ENCODE assay signal across 9 mouse cellular contexts in genomic region chr11:4593491-4593848, GRCm38 (mm10). TPM values are rescaled to one million over a fixed set of nuclear protein-coding genes. Genes with fewer than 3 reads are reported as not detected.
DNase-seq lines count a peak whose midpoint lies in the region; ATAC-seq and TF ChIP-seq lines count a peak whose summit lies in the region.
"Had no signal": no experiment of that assay in that cellular context is flagged by ENCODE, and none has a peak within 500 bp of the region (broad histone marks: within the 10 kb centered on the region; RNA-seq: fewer than 3 reads in every experiment).

No protein-coding gene starts in this region.

- H3K27me3 ChIP-seq in heart, embryonic 16.5 days (ENCODE audit: control insufficient read depth, insufficient read depth, low read length) = no peaks in the 10 kb centered on the region
- H3K27me3 ChIP-seq in hindbrain, embryonic 11.5 days (ENCODE audit: control insufficient read depth, insufficient read depth, low read length) = no peaks in the 10 kb centered on the region
- H3K27me3 ChIP-seq in midbrain, embryonic 12.5 days = no peaks in the 10 kb centered on the region

- H3K4me3 ChIP-seq in heart, embryonic 16.5 days (ENCODE audit: low read length) = peak overlapping the region; percentile 85
- H3K4me3 ChIP-seq in bone marrow, adult 2 months (replicated peaks; ENCODE audit: control insufficient read depth, low read depth, low read length) = peak overlapping the region; percentile 71
- H3K4me3 ChIP-seq in hindbrain, embryonic 11.5 days (ENCODE audit: low read depth, low read length) = peak overlapping the region; percentile 94
- peak overlapping the region; percentile 96 for H3K4me3 ChIP-seq in midbrain, embryonic 12.5 days

- peak overlapping the region; percentile 77 for H3K4me2 ChIP-seq in heart, embryonic 16.5 days (ENCODE audit: low read depth, low read length)
- peak overlapping the region; percentile 53 for H3K4me2 ChIP-seq in hindbrain, embryonic 11.5 days (replicated peaks; ENCODE audit: low read depth, low read length)
- peak overlapping the region; percentile 60 for H3K4me2 ChIP-seq in midbrain, embryonic 12.5 days (replicated peaks)

- no peaks in the 10 kb centered on the region for H3K36me3 ChIP-seq in heart, embryonic 16.5 days (ENCODE audit: control insufficient read depth, insufficient read depth)
- no peaks in the 10 kb centered on the region for H3K36me3 ChIP-seq in hindbrain, embryonic 11.5 days (ENCODE audit: control insufficient read depth, insufficient read depth, low read length)
- no peaks in the 10 kb centered on the region for H3K36me3 ChIP-seq in midbrain, embryonic 12.5 days

- no peak for ATAC-seq in heart, embryonic 16.5 days (replicated peaks; ENCODE audit: extremely low read depth, insufficient read depth, low FRiP score)
- no peak for ATAC-seq in hindbrain, embryonic 11.5 days (ENCODE audit: low FRiP score)
- ATAC-seq in midbrain, embryonic 12.5 days (ENCODE audit: low FRiP score, low read depth) = no peak

- DNase-seq in heart, adult 9 months (ENCODE audit: low spot score in 2 of 2) = no peak
- DNase-seq in hindbrain, embryonic 11.5 days (ENCODE audit: low spot score) = no peak
- DNase-seq in cerebellum, postnatal 10 days = no peak
- no peak for DNase-seq in urinary bladder, postnatal 4 days (ENCODE audit: low spot score in 2 of 2)
- DNase-seq in gastrocnemius, postnatal 25 days = no peak

- 22% methylated on average over 5 of the region's 5 CpGs for WGBS in heart, embryonic 16.5 days
- WGBS in bone marrow, adult 2 months = 2% methylated on average over 5 of the region's 5 CpGs
- WGBS in hindbrain, embryonic 11.5 days = 39% methylated on average over 5 of the region's 5 CpGs
- 35% methylated on average over 5 of the region's 5 CpGs for WGBS in midbrain, embryonic 12.5 days

- no peak for TF ChIP-seq POLR2A in bone marrow, adult 2 months (IDR thresholded peaks at IDR 0.05; ENCODE audit: borderline replicate concordance, control insufficient read depth, low read depth, low read length)

- H3K4me1 ChIP-seq in heart, embryonic 16.5 days (ENCODE audit: control insufficient read depth, insufficient read depth, low read length) = peaks cover 15% of the 10 kb centered on the region
- peaks cover 1% of the 10 kb centered on the region; the same call in 1 of the 2 replicates for H3K4me1 ChIP-seq in bone marrow, adult 2 months (ENCODE audit: control insufficient read depth, insufficient read depth, low read length)
- peaks cover 2% of the 10 kb centered on the region; the same call in 1 of the 2 replicates for H3K4me1 ChIP-seq in hindbrain, embryonic 11.5 days (replicated peaks; ENCODE audit: control insufficient read depth, insufficient read depth, low read length)
- H3K4me1 ChIP-seq in midbrain, embryonic 12.5 days = peaks cover 9% of the 10 kb centered on the region

- H3K9ac ChIP-seq in heart, embryonic 16.5 days (ENCODE audit: low read length) = peak overlapping the region; percentile 95
- peak overlapping the region; percentile 98 for H3K9ac ChIP-seq in hindbrain, embryonic 11.5 days (ENCODE audit: low read depth, low read length)
- H3K9ac ChIP-seq in midbrain, embryonic 12.5 days (replicated peaks) = peak overlapping the region; percentile 95; the same call in 1 of the 2 replicates

- no peak overlapping the region for H3K27ac ChIP-seq in heart, embryonic 16.5 days (ENCODE audit: low read length)
- no peak overlapping the region for H3K27ac ChIP-seq in bone marrow, adult 2 months (ENCODE audit: control insufficient read depth, insufficient read depth, low read depth, low read length, poor library complexity)
- no peak overlapping the region for H3K27ac ChIP-seq in hindbrain, embryonic 11.5 days (ENCODE audit: low read depth, low read length)
- H3K27ac ChIP-seq in midbrain, embryonic 12.5 days (replicated peaks) = no peak overlapping the region

- no peak for TF ChIP-seq CTCF in bone marrow, adult 2 months (IDR thresholded peaks at IDR 0.05; ENCODE audit: control insufficient read depth, insufficient read depth, low read length)

- H3K9me3 ChIP-seq in heart, embryonic 16.5 days (replicated peaks; ENCODE audit: control insufficient read depth, low read length) = no peaks in the 10 kb centered on the region
- no peaks in the 10 kb centered on the region for H3K9me3 ChIP-seq in hindbrain, embryonic 11.5 days (ENCODE audit: control insufficient read depth, low read length)
- no peaks in the 10 kb centered on the region for H3K9me3 ChIP-seq in midbrain, embryonic 12.5 days

RNA-seq across cellular contexts. Expression of gene Mtmr3, which starts 1.2 kb away (rescaled TPM):
- 21.2 and 24.3 TPM in 2 replicates for polyA plus RNA-seq in heart, embryonic 16.5 days (2015; fragmentation: Nextera tagmentation; extraction: Ambion mirVana)
- 33.7 and 49.6 TPM in 2 replicates for polyA plus RNA-seq in bone marrow, adult 2 months (2011; ENCODE audit: insufficient read depth, insufficient read length, low replicate concordance, missing spikeins)
- polyA plus RNA-seq in hindbrain, embryonic 11.5 days (2014; fragmentation: Nextera tagmentation; extraction: Ambion mirVana) = 29.2 and 33.1 TPM in 2 replicates
- polyA plus RNA-seq in midbrain, embryonic 12.5 days (2016; fragmentation: Nextera tagmentation; extraction: Ambion mirVana) = 49.2 and 49.8 TPM in 2 replicates
- 10 to 100 TPM; 36.5 to 41.4 TPM for total RNA-seq in gastrocnemius, postnatal 25 days (2021)

RNA-seq across cellular contexts. Expression of gene Gm11032, which starts 26.4 kb away (rescaled TPM):
- not detected in 2 replicates for polyA plus RNA-seq in heart, embryonic 16.5 days (2015; fragmentation: Nextera tagmentation; extraction: Ambion mirVana)
- not detected in 2 replicates for polyA plus RNA-seq in bone marrow, adult 2 months (2011; ENCODE audit: insufficient read depth, insufficient read length, low replicate concordance, missing spikeins)
- polyA plus RNA-seq in hindbrain, embryonic 11.5 days (2014; fragmentation: Nextera tagmentation; extraction: Ambion mirVana) = not detected in 2 replicates
- not detected in 2 replicates for polyA plus RNA-seq in midbrain, embryonic 12.5 days (2016; fragmentation: Nextera tagmentation; extraction: Ambion mirVana)
- total RNA-seq in gastrocnemius, postnatal 25 days (2021) = not detected
- polyA plus RNA-seq: small intestine, adult 2 months had no signal

RNA-seq across cellular contexts. Expression of gene Ascc2, which starts 44.1 kb away (rescaled TPM):
- polyA plus RNA-seq in heart, embryonic 16.5 days (2015; fragmentation: Nextera tagmentation; extraction: Ambion mirVana) = 21.1 and 22.0 TPM in 2 replicates
- polyA plus RNA-seq in bone marrow, adult 2 months (2011; ENCODE audit: insufficient read depth, insufficient read length, low replicate concordance, missing spikeins) = 11.3 and 18.1 TPM in 2 replicates
- polyA plus RNA-seq in hindbrain, embryonic 11.5 days (2014; fragmentation: Nextera tagmentation; extraction: Ambion mirVana) = 31.5 and 33.2 TPM in 2 replicates
- polyA plus RNA-seq in midbrain, embryonic 12.5 days (2016; fragmentation: Nextera tagmentation; extraction: Ambion mirVana) = 30.4 and 31.3 TPM in 2 replicates
- total RNA-seq in gastrocnemius, postnatal 25 days (2021) = 10 to 100 TPM; 14.2 to 14.7 TPM
